Mouse (Mus musculus) lung, postnatal 0 days (tissue): ENCODE data around the gene Prkca. TPM values are rescaled to one million over a fixed set of nuclear protein-coding genes. Genes with fewer than 3 reads are reported as not detected.
A peak's percentile ranks its signal among the peaks of the same experiment; 100 is the strongest.

Source experiments
- ATAC-seq: fragments of 200-750 bp; cut with Nextera tagmentation; 2 replicates; pipeline ENCODE4 v1.8.0; 2017; ENCODE audit warnings: moderate library complexity
- DNase-seq: peaks from one replicate; pipeline ENCODE4 v3.0.0-alpha.2; 2016; ENCODE audit warnings: low spot score
- H3K27ac ChIP-seq: fragments of 300-500 bp; sonication (generic); 2 replicates; pipeline ENCODE4 v1.5.1; 2014; ENCODE audit warnings: antibody characterized with exemption, mild to moderate bottlenecking, low read length, mixed read lengths
- H3K27me3 ChIP-seq: fragments of 300-500 bp; sonication (generic); replicated peaks from 2 replicates; pipeline ENCODE4 v1.6.1; 2014; ENCODE audit warnings: low read length, mixed read lengths; ENCODE audit not compliant: insufficient read depth
- H3K36me3 ChIP-seq: fragments of 300-500 bp; sonication (generic); 2 replicates; pipeline ENCODE4 v1.6.1; 2014; ENCODE audit warnings: low read length, mixed read lengths; ENCODE audit not compliant: insufficient read depth
- H3K4me1 ChIP-seq: fragments of 300-500 bp; sonication (generic); 2 replicates; pipeline ENCODE4 v1.6.1; 2014; ENCODE audit warnings: antibody characterized with exemption, low read depth, low read length, mixed read lengths; ENCODE audit not compliant: insufficient read depth
- H3K4me2 ChIP-seq: fragments of 300-500 bp; sonication (generic); replicated peaks from 2 replicates; pipeline ENCODE4 v1.6.1; 2014; ENCODE audit warnings: low read depth, mild to moderate bottlenecking, low read length, moderate library complexity, mixed read lengths
- H3K4me3 ChIP-seq: fragments of 300-500 bp; sonication (generic); 2 replicates; pipeline ENCODE4 v1.5.1; 2014; ENCODE audit warnings: low read depth, low read length
- H3K9ac ChIP-seq: fragments of 300-500 bp; sonication (generic); replicated peaks from 2 replicates; pipeline ENCODE4 v1.6.1; 2014; ENCODE audit warnings: low read depth, mild to moderate bottlenecking
- H3K9me3 ChIP-seq: fragments of 300-500 bp; sonication (generic); 2 replicates; pipeline ENCODE4 v1.6.1; 2016; ENCODE audit warnings: low read length, mixed read lengths
- CTCF ChIP-seq: IDR thresholded peaks from 2 replicates; pipeline ENCODE4 v1.5.1; 2016; ENCODE audit warnings: antibody characterized with exemption, mild to moderate bottlenecking
- EP300 ChIP-seq: IDR thresholded peaks from 2 replicates; pipeline ENCODE4 v1.6.1; 2016; ENCODE audit warnings: antibody characterized with exemption, mild to moderate bottlenecking, control low read depth
- WGBS: fragments of 180-500 bp; shearing (Covaris S2); extraction: QIAGEN DNeasy Blood & Tissue Kit; methylation state at CpG from one replicate; pipeline ENCODE4 v1.1.7; 2014; 5-methylcytosine and 5-hydroxymethylcytosine counted together
- polyA plus RNA-seq: library from polyadenylated mRNA; unstranded; fragments of >200 nt; fragmentation: Nextera tagmentation; extraction: Ambion mirVana; gene quantifications from 2 replicates; pipeline ENCODE4 v1.2.1, GENCODE M21; 2015

Prkca gene
- polyA plus RNA-seq, 1 experiment from 2014 or later: 4.0 TPM

DNA sequence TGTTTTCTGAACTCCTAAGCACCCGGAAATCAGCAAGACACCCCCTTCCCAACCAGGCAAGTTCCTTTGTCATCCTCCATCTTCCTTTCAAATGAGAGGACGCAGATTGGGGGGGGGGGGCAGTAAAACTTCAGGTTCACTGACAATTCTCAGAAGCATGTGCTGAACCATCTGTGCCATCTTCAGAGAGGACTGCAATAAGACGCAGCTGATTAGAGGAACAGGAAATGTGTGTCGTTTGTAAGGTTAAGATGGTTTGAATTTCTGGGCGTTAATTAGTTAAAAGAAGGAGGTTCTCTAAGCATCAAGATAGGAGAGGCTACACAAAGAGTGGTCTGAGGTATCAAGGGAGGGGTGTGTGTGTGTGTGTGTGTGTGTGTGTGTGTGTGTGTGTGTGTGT lies 94.2 kb downstream of the Prkca start:
- H3K9me3 ChIP-seq: no peaks in the 10 kb centered on the region
- 66% methylated on average over 5 of the region's 5 CpGs for WGBS
- H3K4me1 ChIP-seq: 0 out of 2 replicates have a peak, but pooled peaks cover 2% of the 10 kb centered on the region
- no peak overlapping the region for H3K9ac ChIP-seq
- no peak overlapping the region for H3K4me2 ChIP-seq
- DNase-seq (no peak), ATAC-seq (no peak)
- no peaks in the 10 kb centered on the region for H3K27me3 ChIP-seq
- no peak overlapping the region for H3K4me3 ChIP-seq
- no peak for TF ChIP-seq EP300
- no peak for TF ChIP-seq CTCF
- H3K27ac ChIP-seq: 0 out of 2 replicates have a peak overlapping the region, but pooled peaks have one; percentile 14
- no peaks in the 10 kb centered on the region for H3K36me3 ChIP-seq

DNA sequence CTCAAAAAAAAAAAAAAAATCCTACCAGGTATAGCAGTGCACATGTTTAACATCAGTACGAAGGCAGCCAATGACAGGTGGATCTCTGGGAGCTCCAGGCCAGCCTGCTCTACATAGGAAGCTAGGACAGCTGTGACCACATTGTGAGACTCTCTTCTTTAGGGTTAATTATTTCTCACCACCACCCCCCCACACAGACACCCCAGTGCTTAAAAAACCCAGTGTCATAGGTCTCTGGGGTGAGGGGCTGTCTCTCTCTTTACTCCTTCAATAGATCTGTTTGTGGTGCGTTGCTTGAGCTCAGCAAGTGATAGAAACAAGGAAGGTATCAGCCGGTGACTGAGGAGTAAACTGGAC lies 94.7 kb downstream of the Prkca start:
- H3K4me1 ChIP-seq: no peaks in the 10 kb centered on the region

DNA sequence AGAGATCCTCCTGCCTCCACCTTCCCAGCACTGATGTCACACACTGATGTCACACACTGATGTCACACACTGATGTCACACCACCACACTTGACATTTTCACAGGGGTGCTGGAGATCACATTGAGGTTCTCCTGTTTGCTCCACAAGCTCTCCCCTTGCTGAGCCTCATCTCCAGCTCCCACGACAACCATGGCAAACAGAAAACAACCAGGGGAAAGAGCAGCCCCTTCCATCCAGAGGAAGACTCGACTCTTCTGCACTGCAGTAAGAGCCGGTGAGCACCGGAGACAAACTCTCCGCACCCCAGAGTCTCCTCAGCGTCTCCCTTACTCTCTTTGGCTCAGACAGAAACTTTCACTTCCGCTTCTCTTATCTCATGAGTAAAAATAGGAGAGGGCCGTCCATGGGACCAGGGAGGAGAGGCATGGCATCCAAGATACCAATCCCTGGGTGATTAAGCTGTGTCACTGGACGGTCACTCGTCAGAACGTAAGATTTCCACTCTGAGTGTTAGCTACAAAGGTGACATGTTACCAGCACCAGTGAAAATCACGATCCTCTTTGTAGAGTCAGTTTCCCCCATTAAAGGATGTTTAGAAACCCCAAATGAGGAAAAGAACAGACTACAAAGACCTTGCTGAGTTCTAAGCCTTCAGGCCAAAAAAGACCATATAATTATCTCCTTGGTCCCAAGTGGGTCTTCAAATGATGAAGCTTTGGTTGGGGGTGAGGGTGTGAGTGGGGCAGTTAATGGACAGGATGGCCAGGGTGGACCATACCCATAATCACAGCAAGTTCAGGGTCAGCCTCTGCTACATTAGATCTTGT lies 95.3 kb downstream of the Prkca start:
- H3K27me3 ChIP-seq: no peaks in the 10 kb centered on the region
- H3K4me3 ChIP-seq: no peak overlapping the region
- H3K27ac ChIP-seq: no peak overlapping the region
- DNase-seq (peak; percentile 29), ATAC-seq (no peak)
- 54% methylated on average over 12 of the region's 12 CpGs for WGBS
- H3K4me1 ChIP-seq: no peaks in the 10 kb centered on the region
- H3K36me3 ChIP-seq: no peaks in the 10 kb centered on the region
- H3K9ac ChIP-seq: no peak overlapping the region
- no peak for TF ChIP-seq CTCF
- TF ChIP-seq EP300: no peak
- no peaks in the 10 kb centered on the region for H3K9me3 ChIP-seq
- no peak overlapping the region for H3K4me2 ChIP-seq

More for the DNA sequence above, 94.7 kb downstream of the Prkca start:
- H3K36me3 ChIP-seq: no peaks in the 10 kb centered on the region
- H3K27ac ChIP-seq: no peak overlapping the region
- ATAC-seq (no peak), DNase-seq (no peak)
- no peak overlapping the region for H3K4me3 ChIP-seq
- H3K4me2 ChIP-seq: no peak overlapping the region
- no peaks in the 10 kb centered on the region for H3K27me3 ChIP-seq
- H3K9me3 ChIP-seq: no peaks in the 10 kb centered on the region
- no peak for TF ChIP-seq CTCF
- TF ChIP-seq EP300: no peak
- 78% methylated on average over 3 of the region's 3 CpGs for WGBS
- no peak overlapping the region for H3K9ac ChIP-seq

DNA sequence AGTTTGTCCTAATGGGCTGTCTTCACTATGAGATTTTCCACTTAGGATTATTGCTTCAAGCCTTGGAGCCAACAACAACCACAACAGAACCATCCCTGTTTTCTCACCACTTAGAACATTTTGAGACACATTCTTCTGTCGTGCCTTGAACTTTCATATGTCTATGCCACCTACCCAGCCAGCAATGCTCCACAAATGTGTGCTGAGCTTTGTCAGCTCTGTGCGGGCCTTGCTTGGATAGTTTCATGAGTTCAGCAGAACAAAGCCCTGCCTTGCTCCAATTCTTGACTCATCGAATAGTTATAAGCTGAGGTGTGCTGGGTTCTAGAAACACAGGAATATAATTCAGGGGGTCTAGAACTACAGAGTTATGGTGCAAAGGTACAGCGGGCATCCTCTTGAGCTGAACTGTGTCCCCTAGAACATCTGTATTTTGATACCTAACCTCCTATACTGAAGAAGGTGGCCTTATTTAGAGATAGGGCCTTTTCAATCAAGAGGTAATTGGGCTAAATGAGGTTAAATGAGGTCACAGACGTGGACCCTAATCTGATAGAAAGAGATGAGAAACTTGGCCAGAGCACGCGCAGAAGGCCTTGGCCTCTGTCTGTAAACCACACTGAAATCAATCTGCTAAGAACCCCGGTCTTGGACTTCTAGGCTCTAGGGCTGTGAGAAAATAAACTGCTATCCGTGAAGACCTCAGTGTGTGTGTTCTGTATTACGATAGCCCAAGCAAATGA lies 96.4 kb downstream of the Prkca start:
- H3K36me3 ChIP-seq: no peaks in the 10 kb centered on the region
- H3K9ac ChIP-seq: no peak overlapping the region
- H3K4me2 ChIP-seq: no peak overlapping the region
- H3K27me3 ChIP-seq: no peaks in the 10 kb centered on the region
- H3K4me1 ChIP-seq: no peaks in the 10 kb centered on the region
- no peak overlapping the region for H3K4me3 ChIP-seq
- no peaks in the 10 kb centered on the region for H3K9me3 ChIP-seq
- DNase-seq: no peak
- WGBS: 88% methylated on average over 10 of the region's 10 CpGs
- no peak for TF ChIP-seq EP300
- no peak for TF ChIP-seq CTCF
- H3K27ac ChIP-seq: no peak overlapping the region
- no peak for ATAC-seq

DNA sequence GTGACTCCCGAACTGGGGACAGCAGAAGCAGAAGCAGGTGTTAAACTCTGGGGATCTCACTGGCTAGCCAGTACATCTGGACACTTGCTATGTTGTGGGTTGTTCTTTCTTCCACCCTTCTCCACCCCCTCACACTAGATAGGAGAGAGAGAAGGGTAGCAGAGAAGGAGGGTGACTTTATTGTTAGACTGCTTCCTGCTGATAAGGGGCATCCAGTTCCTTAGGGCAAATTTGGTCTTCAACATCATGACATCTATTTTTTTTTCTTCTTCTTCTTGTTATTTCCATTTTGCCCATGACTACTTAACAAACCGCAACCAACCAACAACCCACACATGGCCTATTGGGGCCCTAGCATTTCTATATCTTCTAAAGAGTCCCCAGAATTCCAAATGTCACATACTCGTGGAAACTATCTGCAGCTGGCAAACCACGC lies 97.4 kb downstream of the Prkca start:
- no peak overlapping the region for H3K4me2 ChIP-seq
- H3K27ac ChIP-seq: no peak overlapping the region
- H3K9me3 ChIP-seq: no peaks in the 10 kb centered on the region
- DNase-seq (no peak), ATAC-seq (no peak)
- H3K9ac ChIP-seq: no peak overlapping the region
- no peaks in the 10 kb centered on the region for H3K27me3 ChIP-seq
- H3K36me3 ChIP-seq: no peaks in the 10 kb centered on the region
- no peaks in the 10 kb centered on the region for H3K4me1 ChIP-seq
- H3K4me3 ChIP-seq: no peak overlapping the region
- 64% methylated on average over 4 of the region's 4 CpGs for WGBS
- TF ChIP-seq EP300: no peak
- no peak for TF ChIP-seq CTCF

DNA sequence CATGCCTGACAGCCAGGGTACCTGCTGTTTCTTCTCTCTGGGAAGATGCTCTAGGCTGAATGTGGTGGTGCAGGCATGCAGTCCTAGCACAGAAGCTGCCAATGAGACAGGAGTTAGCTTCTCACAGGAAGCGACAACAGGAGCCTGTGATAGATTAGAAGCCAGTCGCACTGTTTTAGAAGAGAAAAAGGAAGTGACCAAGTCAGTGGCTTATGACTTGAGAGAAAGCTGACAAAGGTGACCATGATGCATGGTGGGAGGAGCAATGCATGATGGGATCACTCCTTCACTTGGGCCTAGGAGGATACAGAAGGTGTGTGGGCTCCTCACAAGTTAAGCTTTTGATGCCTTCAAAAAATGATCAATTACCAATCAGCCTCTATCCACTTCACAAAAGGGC lies 99.5 kb downstream of the Prkca start:
- H3K4me3 ChIP-seq: no peak overlapping the region
- no peaks in the 10 kb centered on the region for H3K4me1 ChIP-seq
- WGBS: 46% methylated on average over 2 of the region's 2 CpGs
- TF ChIP-seq EP300 (no peak), CTCF (no peak)
- no peak overlapping the region for H3K4me2 ChIP-seq
- no peak overlapping the region for H3K27ac ChIP-seq
- H3K9ac ChIP-seq: no peak overlapping the region
- ATAC-seq (no peak), DNase-seq (no peak)
- H3K27me3 ChIP-seq: no peaks in the 10 kb centered on the region
- H3K9me3 ChIP-seq: no peaks in the 10 kb centered on the region
- H3K36me3 ChIP-seq: no peaks in the 10 kb centered on the region
